Mouse (Mus musculus) left cerebral cortex, postnatal 25 days (tissue): Measurements from ENCODE around the gene Lurap1. TPM values are rescaled to one million over a fixed set of nuclear protein-coding genes. Genes with fewer than 3 reads are reported as not detected.
A peak's percentile ranks its signal among the peaks of the same experiment; 100 is the strongest.

ENCODE experiments used
- DNase-seq, 2 experiments: peaks; one replicate each; pipeline ENCODE4 v3.0.0; 2022; ENCODE audit warnings: low spot score in 2 of 2, mixed read lengths in 1 of 2
- intact Hi-C: fragments of 180-260 bp; cut with DNase I; formaldehyde crosslinking; loops from one replicate; pipeline ENCODE4 v1.15.1; 2025
- total RNA-seq, 2 experiments: library from RNA; stranded (reverse); gene quantifications; 2 replicates each; pipeline ENCODE4 v1.2.3; 2021

Lurap1 gene
- total RNA-seq, result 10 to 100 TPM; 27.9 to 32.8 TPM

GRCm38 (mm10) chr4:116151238-116151637 is at the start of gene Lurap1:
Gene Lurap1 (minus strand): TSS chr4:116151338.
- intact Hi-C loops, result no loop called here

GRCm38 (mm10) chr4:116198422-116198821 is 47.3 kb upstream of the Lurap1 start:
- DNase-seq, result no peak
- intact Hi-C loops, result no loop called here

More at GRCm38 (mm10) chr4:116151238-116151637, at the start of gene Lurap1:
- DNase-seq, result no peak

GRCm38 (mm10) chr4:116193583-116194383 is 42.6 kb upstream of the Lurap1 start:
- DNase-seq, result no peak
- intact Hi-C loops, result no loop called here

- intact Hi-C loops, result no loop called here
- DNase-seq, result peak in 1 of 2 experiments; percentile 26
Observed at GRCm38 (mm10) chr4:116192286-116192835, 41.2 kb upstream of the Lurap1 start.

- intact Hi-C loops, result no loop called here
- no peak for DNase-seq
Observed at GRCm38 (mm10) chr4:116185083-116185482, 33.9 kb upstream of the Lurap1 start.

GRCm38 (mm10) chr4:116182745-116183144 is 31.6 kb upstream of the Lurap1 start:
- peak; percentile 22 to 55 for DNase-seq
- intact Hi-C loops, result no loop called here

GRCm38 (mm10) chr4:116182079-116182478 is 30.9 kb upstream of the Lurap1 start:
- intact Hi-C loops, result no loop called here
- DNase-seq, result no peak

GRCm38 (mm10) chr4:116177140-116177539 is 26.0 kb upstream of the Lurap1 start:
- peak in 1 of 2 experiments; percentile 39 for DNase-seq
- intact Hi-C loops, result no loop called here

GRCm38 (mm10) chr4:116176543-116176988 is 25.4 kb upstream of the Lurap1 start:
- intact Hi-C loops, result loop anchor here (1.0 kb wide), 2 partner anchors 16 to 45 kb away; partner anchors contain the start of gene Pik3r3
- DNase-seq, result peak; percentile 62 to 86

- intact Hi-C loops, result loop anchor here (1.0 kb wide), 2 partner anchors 16 to 45 kb away; partner anchors contain the start of gene Pik3r3
- DNase-seq, result peak; percentile 49 to 79
Observed at GRCm38 (mm10) chr4:116175711-116176542, 24.8 kb upstream of the Lurap1 start.

- intact Hi-C loops, result no loop called here
- DNase-seq, result no peak
Observed at GRCm38 (mm10) chr4:116175136-116175535, 24.0 kb upstream of the Lurap1 start.

- intact Hi-C loops, result no loop called here
- peak in 1 of 2 experiments; percentile 65 for DNase-seq
Observed at GRCm38 (mm10) chr4:116174466-116175116, 23.5 kb upstream of the Lurap1 start.

- no peak for DNase-seq
- intact Hi-C loops, result no loop called here
Observed at GRCm38 (mm10) chr4:116173752-116174151, 22.6 kb upstream of the Lurap1 start.

GRCm38 (mm10) chr4:116173072-116173471 is 21.9 kb upstream of the Lurap1 start, which contains the start of the genes 1700042G07Rik and Gm49337:
Gene 1700042G07Rik (plus strand): TSS chr4:116173372.
Gene Gm49337 (plus strand): TSS chr4:116173384.
- DNase-seq, result no peak
- intact Hi-C loops, result no loop called here

- intact Hi-C loops, result loop anchor here (2.0 to 10.0 kb wide), 3 partner anchors 113 to 445 kb away; partner anchors contain the start of genes Gpbp1l1 and Tmem69
- DNase-seq, result no peak
Observed at GRCm38 (mm10) chr4:116169353-116169672, 18.2 kb upstream of the Lurap1 start.

GRCm38 (mm10) chr4:116168617-116169352 is 17.6 kb upstream of the Lurap1 start:
- DNase-seq, result peak; percentile 76 to 79

GRCm38 (mm10) chr4:116167404-116167803 is 16.3 kb upstream of the Lurap1 start, which contains the start of gene Tspan1:
Gene Tspan1 (minus strand): TSS chr4:116167601.
- intact Hi-C loops, result loop anchor here (10.0 kb wide), 2 partner anchors 387 to 447 kb away; partner anchors contain the start of genes Gpbp1l1 and Tmem69
- DNase-seq, result no peak

More at GRCm38 (mm10) chr4:116168617-116169352, 17.6 kb upstream of the Lurap1 start:
- intact Hi-C loops, result loop anchor here (2.0 to 10.0 kb wide), 3 partner anchors 114 to 446 kb away; partner anchors contain the start of genes Gpbp1l1 and Tmem69

GRCm38 (mm10) chr4:116165708-116166407 is 14.7 kb upstream of the Lurap1 start:
- DNase-seq, result no peak
- intact Hi-C loops, result loop anchor here (10.0 kb wide), 2 partner anchors 389 to 449 kb away; partner anchors contain the start of genes Gpbp1l1 and Tmem69
